11 mouse cellular contexts compared by ENCODE assay signal in the genomic region with DNA sequence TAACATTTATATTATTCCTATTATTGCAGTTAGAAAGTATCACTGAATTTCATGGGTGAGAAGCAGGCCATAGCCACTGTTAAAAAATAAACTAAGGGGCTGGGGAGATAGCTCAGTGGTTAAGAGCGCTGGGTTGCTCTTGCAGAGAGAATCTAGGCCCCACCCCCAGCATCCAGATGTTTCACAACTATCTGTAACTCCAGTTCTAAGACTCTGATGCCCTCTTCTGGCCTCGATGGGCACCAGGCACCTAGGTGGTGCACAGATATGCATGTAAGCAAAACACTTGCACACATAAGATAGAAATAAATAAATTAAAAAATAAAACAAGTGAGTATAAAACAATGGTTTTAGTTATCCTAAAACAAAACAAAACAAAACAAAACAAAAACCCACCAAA.
A peak's percentile ranks its signal among the peaks of the same experiment; 100 is the strongest.
DNase-seq lines count a peak whose midpoint lies in the region; ATAC-seq and TF ChIP-seq lines count a peak whose summit lies in the region.
"Had no signal": no experiment of that assay in that cellular context is flagged by ENCODE, and none has a peak within 500 bp of the region (broad histone marks: within the 10 kb centered on the region; RNA-seq: fewer than 3 reads in every experiment).

No protein-coding gene starts in this region.

- DNase-seq in kidney, adult 2 months = peak; percentile 8
- DNase-seq in ovary, postnatal 36 days (ENCODE audit: low spot score) = peak; percentile 5
- DNase-seq in ovary, postnatal 10 days (ENCODE audit: low spot score) = no peak
- peak; percentile 24 for DNase-seq in adrenal gland, postnatal 14 days
- no peak for DNase-seq in thymus, postnatal 0 days (ENCODE audit: low spot score)
- no peak for DNase-seq in right cerebral cortex, postnatal 10 days (ENCODE audit: low spot score in 2 of 2)
- no peak for DNase-seq in right cerebral cortex, postnatal 36 days (ENCODE audit: low spot score in 2 of 2)
- DNase-seq: thymus, postnatal 36 days had no signal

- no peaks in the 10 kb centered on the region for H3K9me3 ChIP-seq in kidney, embryonic 14.5 days (ENCODE audit: control insufficient read depth, low read length)
- H3K9me3 ChIP-seq: heart, embryonic 12.5 days; lung, embryonic 15.5 days had no signal

- no peak overlapping the region for H3K4me3 ChIP-seq in kidney, adult 2 months (ENCODE audit: insufficient read depth, low read depth, low read length)
- no peak overlapping the region for H3K4me3 ChIP-seq in kidney, embryonic 14.5 days (ENCODE audit: low read length)
- H3K4me3 ChIP-seq: heart, embryonic 12.5 days; lung, embryonic 15.5 days had no signal

- H3K9ac ChIP-seq in kidney, embryonic 14.5 days (ENCODE audit: low read depth, low read length) = no peak overlapping the region
- H3K9ac ChIP-seq: heart, embryonic 12.5 days; lung, embryonic 15.5 days had no signal

- ATAC-seq in kidney, embryonic 14.5 days (ENCODE audit: low FRiP score, low TSS enrichment) = no peak

- H3K27me3 ChIP-seq in kidney, adult 2 months (replicated peaks; ENCODE audit: control insufficient read depth, insufficient read depth, low read length) = no peaks in the 10 kb centered on the region
- no peaks in the 10 kb centered on the region for H3K27me3 ChIP-seq in kidney, embryonic 14.5 days (ENCODE audit: control insufficient read depth, insufficient read depth, low read length)
- H3K27me3 ChIP-seq: heart, embryonic 12.5 days; lung, embryonic 15.5 days had no signal

- no peaks in the 10 kb centered on the region for H3K36me3 ChIP-seq in kidney, adult 2 months (ENCODE audit: control insufficient read depth, insufficient read depth, low read length)
- no peaks in the 10 kb centered on the region for H3K36me3 ChIP-seq in kidney, embryonic 14.5 days (ENCODE audit: control insufficient read depth, insufficient read depth, low read length)
- H3K36me3 ChIP-seq: heart, embryonic 12.5 days; lung, embryonic 15.5 days had no signal

- peak; percentile 37 for TF ChIP-seq CTCF in kidney, adult 2 months (conservative IDR thresholded peaks at IDR 0.05; ENCODE audit: insufficient read depth, insufficient read length, low read depth, low read length)

- H3K4me1 ChIP-seq in kidney, adult 2 months (ENCODE audit: control insufficient read depth, insufficient read depth, low read length) = no peaks in the 10 kb centered on the region
- no peaks in the 10 kb centered on the region for H3K4me1 ChIP-seq in kidney, embryonic 14.5 days (ENCODE audit: control insufficient read depth, insufficient read depth, low read length)
- H3K4me1 ChIP-seq: heart, embryonic 12.5 days; lung, embryonic 15.5 days had no signal

- WGBS in kidney, adult 2 months = 18% methylated on average over 2 of the region's 2 CpGs
- WGBS in kidney, embryonic 14.5 days = 30% methylated on average over 2 of the region's 2 CpGs

- H3K4me2 ChIP-seq in kidney, embryonic 14.5 days (replicated peaks; ENCODE audit: low read depth, low read length) = no peak overlapping the region
- H3K4me2 ChIP-seq: heart, embryonic 12.5 days; lung, embryonic 15.5 days had no signal

- no peak overlapping the region for H3K27ac ChIP-seq in kidney, adult 2 months (ENCODE audit: insufficient read depth, low read depth, low read length)
- H3K27ac ChIP-seq in kidney, embryonic 14.5 days (ENCODE audit: low read depth, low read length) = no peak overlapping the region
- H3K27ac ChIP-seq: lung, embryonic 15.5 days had no signal

- TF ChIP-seq POLR2A in kidney, adult 2 months (IDR thresholded peaks at IDR 0.05; ENCODE audit: low read depth, low read length) = no peak

Comparison
In these comparisons a context has a peak if more than half of its experiments do, and no peak if none do; other contexts are left out.
1. DNase-seq: peak in kidney, adult 2 months (single experiment), ovary, postnatal 36 days (single experiment) and adrenal gland, postnatal 14 days (single experiment); none in ovary, postnatal 10 days (single experiment), thymus, postnatal 0 days (single experiment), right cerebral cortex, postnatal 10 days (0 of 2) and right cerebral cortex, postnatal 36 days (0 of 2).